Mouse (Mus musculus): ENCODE measurements at regions not wholly inside any gene's neighbourhood (a gene's known extent, or its start where the extent isn't known, plus 50 kb on each side); places are given as distances from the start of the nearest gene placed in this dataset.

GRCm38 (mm10) chr8:24261359-24261758, 464.3 kb downstream of the Adam3 start:
- Histone ChIP-seq H3K27ac (ENCODE audit: low read depth, low read length) (no peak overlapping the region), H3K36me3 (ENCODE audit: control insufficient read depth, insufficient read depth, low read length) (no peaks in the 10 kb centered on the region), H3K9ac (replicated peaks; ENCODE audit: low read depth, low read length) (no peak overlapping the region), H3K4me2 (ENCODE audit: low read depth, low read length) (no peak overlapping the region), H3K4me3 (ENCODE audit: low read depth, low read length) (no peak overlapping the region), H3K4me1 (ENCODE audit: control insufficient read depth, insufficient read depth, low read length) (no peaks in the 10 kb centered on the region), H3K27me3 (ENCODE audit: control insufficient read depth, insufficient read depth, low read length) (no peaks in the 10 kb centered on the region), H3K9me3 (ENCODE audit: control insufficient read depth, low read length) (no peaks in the 10 kb centered on the region)
- no peak for ATAC-seq (ENCODE audit: low read depth)

GRCm38 (mm10) chr8:24258622-24259021, 467.0 kb downstream of the Adam3 start:
- 82% methylated on average over 3 of the region's 3 CpGs for WGBS
- H3K9ac ChIP-seq (replicated peaks; ENCODE audit: low read depth, low read length) = no peak overlapping the region
- no peak for ATAC-seq (ENCODE audit: low read depth)
- no peaks in the 10 kb centered on the region for H3K36me3 ChIP-seq (ENCODE audit: control insufficient read depth, insufficient read depth, low read length)
- H3K4me2 ChIP-seq (ENCODE audit: low read depth, low read length) = no peak overlapping the region
- H3K27me3 ChIP-seq (ENCODE audit: control insufficient read depth, insufficient read depth, low read length) = no peaks in the 10 kb centered on the region
- H3K27ac ChIP-seq (ENCODE audit: low read depth, low read length) = no peak overlapping the region
- H3K4me1 ChIP-seq (ENCODE audit: control insufficient read depth, insufficient read depth, low read length) = no peaks in the 10 kb centered on the region
- no peak overlapping the region for H3K4me3 ChIP-seq (ENCODE audit: low read depth, low read length)
- H3K9me3 ChIP-seq (ENCODE audit: control insufficient read depth, low read length) = no peaks in the 10 kb centered on the region

GRCm38 (mm10) chr8:24242211-24242610, 483.4 kb downstream of the Adam3 start:
- Histone ChIP-seq H3K9ac (replicated peaks; ENCODE audit: low read depth, low read length) (no peak overlapping the region), H3K4me3 (ENCODE audit: low read depth, low read length) (no peak overlapping the region), H3K36me3 (ENCODE audit: control insufficient read depth, insufficient read depth, low read length) (no peaks in the 10 kb centered on the region), H3K27me3 (ENCODE audit: control insufficient read depth, insufficient read depth, low read length) (no peaks in the 10 kb centered on the region), H3K27ac (ENCODE audit: low read depth, low read length) (no peak overlapping the region), H3K4me2 (ENCODE audit: low read depth, low read length) (no peak overlapping the region), H3K9me3 (ENCODE audit: control insufficient read depth, low read length) (no peaks in the 10 kb centered on the region), H3K4me1 (ENCODE audit: control insufficient read depth, insufficient read depth, low read length) (no peaks in the 10 kb centered on the region)
- ATAC-seq (ENCODE audit: low read depth) = no peak
- 76% methylated on average over 6 of the region's 6 CpGs for WGBS

- H3K9me3 ChIP-seq (ENCODE audit: control insufficient read depth, low read length) = no peaks in the 10 kb centered on the region
- H3K36me3 ChIP-seq (ENCODE audit: control insufficient read depth, insufficient read depth, low read length) = no peaks in the 10 kb centered on the region
- no peak overlapping the region for H3K4me2 ChIP-seq (ENCODE audit: low read depth, low read length)
- H3K9ac ChIP-seq (replicated peaks; ENCODE audit: low read depth, low read length) = no peak overlapping the region
- 86% methylated on average over 7 of the region's 7 CpGs for WGBS
- no peaks in the 10 kb centered on the region for H3K27me3 ChIP-seq (ENCODE audit: control insufficient read depth, insufficient read depth, low read length)
- no peaks in the 10 kb centered on the region for H3K4me1 ChIP-seq (ENCODE audit: control insufficient read depth, insufficient read depth, low read length)
- no peak for ATAC-seq (ENCODE audit: low read depth)
- H3K4me3 ChIP-seq (ENCODE audit: low read depth, low read length) = no peak overlapping the region
- H3K27ac ChIP-seq (ENCODE audit: low read depth, low read length) = no peak overlapping the region
Observed at GRCm38 (mm10) chr8:24240211-24240983, 485.3 kb downstream of the Adam3 start.

- ATAC-seq (ENCODE audit: low read depth) = no peak
- Histone ChIP-seq H3K4me1 (ENCODE audit: control insufficient read depth, insufficient read depth, low read length) (no peaks in the 10 kb centered on the region), H3K27me3 (ENCODE audit: control insufficient read depth, insufficient read depth, low read length) (no peaks in the 10 kb centered on the region), H3K9ac (replicated peaks; ENCODE audit: low read depth, low read length) (no peak overlapping the region), H3K4me3 (ENCODE audit: low read depth, low read length) (no peak overlapping the region), H3K9me3 (ENCODE audit: control insufficient read depth, low read length) (no peaks in the 10 kb centered on the region), H3K36me3 (ENCODE audit: control insufficient read depth, insufficient read depth, low read length) (no peaks in the 10 kb centered on the region), H3K27ac (ENCODE audit: low read depth, low read length) (no peak overlapping the region), H3K4me2 (ENCODE audit: low read depth, low read length) (no peak overlapping the region)
- WGBS = 84% methylated on average over 7 of the region's 7 CpGs
Observed at GRCm38 (mm10) chr8:24234981-24235380, 490.7 kb downstream of the Adam3 start.

- Histone ChIP-seq H3K27ac (ENCODE audit: low read depth, low read length) (no peak overlapping the region), H3K36me3 (ENCODE audit: control insufficient read depth, insufficient read depth, low read length) (no peaks in the 10 kb centered on the region), H3K4me2 (ENCODE audit: low read depth, low read length) (no peak overlapping the region), H3K4me3 (ENCODE audit: low read depth, low read length) (no peak overlapping the region), H3K4me1 (ENCODE audit: control insufficient read depth, insufficient read depth, low read length) (no peaks in the 10 kb centered on the region), H3K9ac (replicated peaks; ENCODE audit: low read depth, low read length) (no peak overlapping the region), H3K27me3 (ENCODE audit: control insufficient read depth, insufficient read depth, low read length) (no peaks in the 10 kb centered on the region), H3K9me3 (ENCODE audit: control insufficient read depth, low read length) (no peaks in the 10 kb centered on the region)
- WGBS = 67% methylated on average over 1 of the region's 1 CpGs
- ATAC-seq (ENCODE audit: low read depth) = no peak
Observed at GRCm38 (mm10) chr8:24228148-24228547, 497.5 kb downstream of the Adam3 start.

GRCm38 (mm10) chr8:24227331-24228072, 498.1 kb downstream of the Adam3 start:
- Histone ChIP-seq H3K27ac (ENCODE audit: low read depth, low read length) (no peak overlapping the region), H3K4me3 (ENCODE audit: low read depth, low read length) (no peak overlapping the region), H3K36me3 (ENCODE audit: control insufficient read depth, insufficient read depth, low read length) (no peaks in the 10 kb centered on the region), H3K9me3 (ENCODE audit: control insufficient read depth, low read length) (no peaks in the 10 kb centered on the region), H3K27me3 (ENCODE audit: control insufficient read depth, insufficient read depth, low read length) (no peaks in the 10 kb centered on the region), H3K4me1 (ENCODE audit: control insufficient read depth, insufficient read depth, low read length) (no peaks in the 10 kb centered on the region), H3K9ac (replicated peaks; ENCODE audit: low read depth, low read length) (no peak overlapping the region), H3K4me2 (ENCODE audit: low read depth, low read length) (no peak overlapping the region)
- ATAC-seq (ENCODE audit: low read depth) = no peak
- 69% methylated on average over 5 of the region's 5 CpGs for WGBS

- ATAC-seq (ENCODE audit: low read depth) = no peak
- Histone ChIP-seq H3K27me3 (ENCODE audit: control insufficient read depth, insufficient read depth, low read length) (no peaks in the 10 kb centered on the region), H3K4me3 (ENCODE audit: low read depth, low read length) (no peak overlapping the region), H3K4me2 (ENCODE audit: low read depth, low read length) (no peak overlapping the region), H3K4me1 (ENCODE audit: control insufficient read depth, insufficient read depth, low read length) (no peaks in the 10 kb centered on the region), H3K36me3 (ENCODE audit: control insufficient read depth, insufficient read depth, low read length) (no peaks in the 10 kb centered on the region), H3K9ac (replicated peaks; ENCODE audit: low read depth, low read length) (no peak overlapping the region), H3K9me3 (ENCODE audit: control insufficient read depth, low read length) (no peaks in the 10 kb centered on the region), H3K27ac (ENCODE audit: low read depth, low read length) (no peak overlapping the region)
- 56% methylated on average over 8 of the region's 8 CpGs for WGBS
Observed at GRCm38 (mm10) chr8:24220222-24220621, 505.4 kb downstream of the Adam3 start.

- no peaks in the 10 kb centered on the region for H3K9me3 ChIP-seq (ENCODE audit: control insufficient read depth, low read length)
- no peak overlapping the region for H3K4me2 ChIP-seq (ENCODE audit: low read depth, low read length)
- H3K9ac ChIP-seq (replicated peaks; ENCODE audit: low read depth, low read length) = no peak overlapping the region
- H3K36me3 ChIP-seq (ENCODE audit: control insufficient read depth, insufficient read depth, low read length) = no peaks in the 10 kb centered on the region
- H3K27ac ChIP-seq (ENCODE audit: low read depth, low read length) = no peak overlapping the region
- 93% methylated on average over 6 of the region's 6 CpGs for WGBS
- H3K4me3 ChIP-seq (ENCODE audit: low read depth, low read length) = no peak overlapping the region
- H3K27me3 ChIP-seq (ENCODE audit: control insufficient read depth, insufficient read depth, low read length) = no peaks in the 10 kb centered on the region
- ATAC-seq (ENCODE audit: low read depth) = no peak
- H3K4me1 ChIP-seq (ENCODE audit: control insufficient read depth, insufficient read depth, low read length) = no peaks in the 10 kb centered on the region
Observed at GRCm38 (mm10) chr8:24216655-24217054, 509.0 kb downstream of the Adam3 start.

Measured in neural tube, embryonic 14.5 days (tissue).